Mouse (Mus musculus): ENCODE data around the gene Xxylt1. TPM values are rescaled to one million over a fixed set of nuclear protein-coding genes. Genes with fewer than 3 reads are reported as not detected.

Xxylt1 gene
- total and polyA plus RNA-seq, 3 experiments, result 4.0 to 7.4 (median 5.6) TPM

- no peak for DNase-seq (ENCODE audit: low spot score)
- H3K4me1 ChIP-seq (ENCODE audit: insufficient read depth, low read depth, low read length), result no peaks in the 10 kb centered on the region; the same call in 1 of the 2 replicates
Measured at GRCm38 (mm10) chr16:30937665-30938064, 143.6 kb downstream of the Xxylt1 start.

DNA sequence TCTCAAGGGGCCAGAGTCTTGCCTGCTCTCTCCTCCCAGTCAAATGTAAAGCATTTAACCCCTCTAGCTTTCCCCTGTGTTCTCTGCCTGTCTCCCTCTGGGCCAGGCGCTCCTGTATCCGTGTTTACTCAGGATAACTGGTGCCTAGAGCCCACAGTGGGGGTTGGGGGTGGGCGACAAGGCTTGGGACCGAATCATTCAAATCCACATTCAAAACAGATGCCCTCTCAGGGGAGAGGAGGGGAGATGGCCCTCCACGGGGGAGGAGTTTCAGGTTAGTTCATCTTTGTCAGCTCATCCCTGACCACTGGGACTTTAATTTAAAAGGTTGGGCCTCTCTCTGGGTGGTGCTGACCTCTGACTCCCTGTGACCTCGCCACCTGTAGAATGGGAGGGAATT is 144.8 kb downstream of the Xxylt1 start:
- TF ChIP-seq GATA2 (IDR thresholded peaks at IDR 0.05; ENCODE audit: borderline replicate concordance, low read depth, low read length), result no peak
- Histone ChIP-seq H3K27me3 (ENCODE audit: insufficient read depth, low read length) (no peaks in the 10 kb centered on the region; the same call in none of the 2 replicates), H3K4me1 (ENCODE audit: insufficient read depth, low read depth, low read length) (no peaks in the 10 kb centered on the region; the same call in 1 of the 2 replicates), H3K36me3 (replicated peaks) (no peaks in the 10 kb centered on the region), H3K9me3 (replicated peaks) (no peaks in the 10 kb centered on the region), H3K4me3 (ENCODE audit: low read depth, low read length) (no peak overlapping the region)
- ATAC-seq (ENCODE audit: extremely low read depth, insufficient number of reproducible peaks, low FRiP score, poor library complexity, severe bottlenecking), result no peak
- DNase-seq (ENCODE audit: low spot score), result no peak

More at GRCm38 (mm10) chr16:30937665-30938064, 143.6 kb downstream of the Xxylt1 start:
- no peak overlapping the region for H3K4me3 ChIP-seq (ENCODE audit: low read depth, low read length)
- H3K36me3 ChIP-seq (replicated peaks), result no peaks in the 10 kb centered on the region
- no peaks in the 10 kb centered on the region for H3K9me3 ChIP-seq (replicated peaks)
- peaks cover 4% of the 10 kb centered on the region; the same call in 1 of the 2 replicates for H3K27me3 ChIP-seq (ENCODE audit: insufficient read depth, low read length)
- ATAC-seq (ENCODE audit: extremely low read depth, insufficient number of reproducible peaks, low FRiP score, poor library complexity, severe bottlenecking), result no peak
- TF ChIP-seq GATA1 (IDR thresholded peaks at IDR 0.05; ENCODE audit: borderline replicate concordance, low read length), result no peak
- TF ChIP-seq POLR2AphosphoS5 (IDR thresholded peaks at IDR 0.05; ENCODE audit: insufficient replicate concordance, low read depth, low read length), result no peak

GRCm38 (mm10) chr16:30936012-30936461 is 145.2 kb downstream of the Xxylt1 start:
- Histone ChIP-seq H3K4me3 (ENCODE audit: low read depth, low read length) (no peak overlapping the region), H3K36me3 (replicated peaks) (no peaks in the 10 kb centered on the region), H3K27me3 (ENCODE audit: insufficient read depth, low read length) (no peaks in the 10 kb centered on the region; the same call in none of the 2 replicates), H3K4me1 (ENCODE audit: insufficient read depth, low read depth, low read length) (no peaks in the 10 kb centered on the region; the same call in 1 of the 2 replicates), H3K9me3 (replicated peaks) (no peaks in the 10 kb centered on the region)
- ATAC-seq (ENCODE audit: extremely low read depth, insufficient number of reproducible peaks, low FRiP score, poor library complexity, severe bottlenecking) (no peak), DNase-seq (ENCODE audit: low spot score) (no peak)
- TF ChIP-seq GATA2 (IDR thresholded peaks at IDR 0.05; ENCODE audit: borderline replicate concordance, low read depth, low read length) (no peak), GATA1 (IDR thresholded peaks at IDR 0.05; ENCODE audit: borderline replicate concordance, low read length) (no peak), POLR2AphosphoS5 (IDR thresholded peaks at IDR 0.05; ENCODE audit: insufficient replicate concordance, low read depth, low read length) (no peak), CTCF (IDR thresholded peaks at IDR 0.05; ENCODE audit: low read depth, low read length) (no peak), TAL1 (conservative IDR thresholded peaks at IDR 0.05; ENCODE audit: low read depth, low read length) (no peak)

GRCm38 (mm10) chr16:30934967-30935690 is 146.1 kb downstream of the Xxylt1 start:
- Histone ChIP-seq H3K4me3 (ENCODE audit: low read depth, low read length) (no peak overlapping the region), H3K27me3 (ENCODE audit: insufficient read depth, low read length) (no peaks in the 10 kb centered on the region; the same call in none of the 2 replicates), H3K36me3 (replicated peaks) (no peaks in the 10 kb centered on the region), H3K4me1 (ENCODE audit: insufficient read depth, low read depth, low read length) (no peaks in the 10 kb centered on the region; the same call in 1 of the 2 replicates), H3K9me3 (replicated peaks) (no peaks in the 10 kb centered on the region)
- DNase-seq (ENCODE audit: low spot score) (no peak), ATAC-seq (ENCODE audit: extremely low read depth, insufficient number of reproducible peaks, low FRiP score, poor library complexity, severe bottlenecking) (no peak)
- TF ChIP-seq GATA1 (IDR thresholded peaks at IDR 0.05; ENCODE audit: borderline replicate concordance, low read length) (no peak), POLR2AphosphoS5 (IDR thresholded peaks at IDR 0.05; ENCODE audit: insufficient replicate concordance, low read depth, low read length) (no peak), TAL1 (conservative IDR thresholded peaks at IDR 0.05; ENCODE audit: low read depth, low read length) (no peak), CTCF (IDR thresholded peaks at IDR 0.05; ENCODE audit: low read depth, low read length) (no peak), GATA2 (IDR thresholded peaks at IDR 0.05; ENCODE audit: borderline replicate concordance, low read depth, low read length) (no peak)

DNA sequence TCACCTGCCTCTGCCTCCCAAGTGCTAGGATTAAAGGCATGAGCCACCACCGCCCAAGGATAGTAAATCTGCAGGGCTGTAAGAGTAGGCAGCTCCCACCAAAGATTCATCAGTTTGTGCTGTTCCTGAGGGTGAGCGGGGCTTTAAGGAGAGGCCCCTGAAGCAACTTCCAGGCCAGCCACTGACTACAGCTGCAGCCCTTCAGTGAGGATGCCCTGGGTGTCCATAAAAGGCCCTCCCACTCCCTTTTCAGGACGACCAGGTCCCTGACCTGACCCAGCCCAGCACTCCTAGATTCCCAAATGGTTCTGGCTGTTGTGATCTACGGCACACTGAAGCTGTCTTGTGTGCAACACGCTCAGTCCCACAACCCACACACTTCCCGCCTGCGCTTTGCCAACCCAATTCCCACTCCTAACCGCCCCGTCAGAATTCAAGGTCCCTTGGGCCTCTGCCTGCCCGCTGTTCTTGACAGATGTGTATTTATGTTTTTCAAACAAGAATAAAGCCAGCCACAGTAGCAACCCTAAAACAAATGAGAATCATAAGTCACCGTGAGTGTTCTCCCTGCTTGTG is 146.9 kb downstream of the Xxylt1 start:
- no peaks in the 10 kb centered on the region for H3K36me3 ChIP-seq (replicated peaks)
- ATAC-seq (ENCODE audit: extremely low read depth, insufficient number of reproducible peaks, low FRiP score, poor library complexity, severe bottlenecking) (no peak), DNase-seq (ENCODE audit: low spot score) (no peak)
- TF ChIP-seq POLR2AphosphoS5 (IDR thresholded peaks at IDR 0.05; ENCODE audit: insufficient replicate concordance, low read depth, low read length), result no peak
- no peak for TF ChIP-seq CTCF (IDR thresholded peaks at IDR 0.05; ENCODE audit: low read depth, low read length)
- TF ChIP-seq GATA1 (IDR thresholded peaks at IDR 0.05; ENCODE audit: borderline replicate concordance, low read length), result no peak
- no peak for TF ChIP-seq GATA2 (IDR thresholded peaks at IDR 0.05; ENCODE audit: borderline replicate concordance, low read depth, low read length)
- TF ChIP-seq TAL1 (conservative IDR thresholded peaks at IDR 0.05; ENCODE audit: low read depth, low read length), result no peak
- H3K27me3 ChIP-seq (ENCODE audit: insufficient read depth, low read length), result no peaks in the 10 kb centered on the region; the same call in none of the 2 replicates
- no peaks in the 10 kb centered on the region for H3K9me3 ChIP-seq (replicated peaks)
- no peaks in the 10 kb centered on the region; the same call in 1 of the 2 replicates for H3K4me1 ChIP-seq (ENCODE audit: insufficient read depth, low read depth, low read length)
- no peak overlapping the region for H3K4me3 ChIP-seq (ENCODE audit: low read depth, low read length)

GRCm38 (mm10) chr16:30933366-30933765 is 147.9 kb downstream of the Xxylt1 start:
- Histone ChIP-seq H3K36me3 (replicated peaks) (no peaks in the 10 kb centered on the region), H3K9me3 (replicated peaks) (no peaks in the 10 kb centered on the region)
- no peak for ATAC-seq (ENCODE audit: extremely low read depth, insufficient number of reproducible peaks, low FRiP score, poor library complexity, severe bottlenecking)

More at GRCm38 (mm10) chr16:30933366-30933765, 147.9 kb downstream of the Xxylt1 start:
- Histone ChIP-seq H3K4me3 (ENCODE audit: low read depth, low read length) (no peak overlapping the region), H3K4me1 (ENCODE audit: insufficient read depth, low read depth, low read length) (no peaks in the 10 kb centered on the region; the same call in 1 of the 2 replicates), H3K27me3 (ENCODE audit: insufficient read depth, low read length) (no peaks in the 10 kb centered on the region; the same call in none of the 2 replicates)
- TF ChIP-seq GATA1 (IDR thresholded peaks at IDR 0.05; ENCODE audit: borderline replicate concordance, low read length) (no peak), CTCF (IDR thresholded peaks at IDR 0.05; ENCODE audit: low read depth, low read length) (no peak), TAL1 (conservative IDR thresholded peaks at IDR 0.05; ENCODE audit: low read depth, low read length) (no peak), POLR2AphosphoS5 (IDR thresholded peaks at IDR 0.05; ENCODE audit: insufficient replicate concordance, low read depth, low read length) (no peak), GATA2 (IDR thresholded peaks at IDR 0.05; ENCODE audit: borderline replicate concordance, low read depth, low read length) (no peak)
- no peak for DNase-seq (ENCODE audit: low spot score)

Measured in G1E (cell line).